In the genomic region with DNA sequence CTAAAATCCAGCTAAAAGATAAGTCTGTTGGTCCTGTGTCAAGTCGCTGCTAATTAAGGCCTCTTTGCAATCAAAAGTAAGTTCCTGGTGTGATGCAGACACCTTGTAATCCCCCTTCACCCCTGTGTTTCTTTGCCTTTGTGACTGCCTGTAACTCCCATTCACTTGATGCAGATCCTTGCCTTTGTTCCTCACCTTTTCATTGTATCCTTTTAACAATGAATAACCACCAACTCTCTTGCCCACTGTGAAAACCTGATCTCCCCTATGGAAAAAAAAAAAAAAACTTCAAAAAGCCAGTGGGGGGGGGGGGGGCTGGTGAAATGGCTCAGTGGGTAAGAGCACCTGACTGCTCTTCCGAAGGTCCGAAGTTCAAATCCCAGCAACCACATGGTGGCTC, we compare ENCODE assay signal across 17 mouse cellular contexts. TPM values are rescaled to one million over a fixed set of nuclear protein-coding genes. Genes with fewer than 3 reads are reported as not detected.
DNase-seq lines count a peak whose midpoint lies in the region; TF ChIP-seq lines count a peak whose summit lies in the region.
"Had no signal": no experiment of that assay in that cellular context is flagged by ENCODE, and none has a peak within 500 bp of the region (broad histone marks: within the 10 kb centered on the region; RNA-seq: fewer than 3 reads in every experiment).

No protein-coding gene starts in this region.

- H3K27ac ChIP-seq in ES-E14 (ENCODE audit: insufficient read depth, low read depth, low read length, poor library complexity, severe bottlenecking) = no peak overlapping the region

- H3K9ac ChIP-seq in ES-E14 (ENCODE audit: insufficient read depth, low read depth, low read length, poor library complexity, severe bottlenecking) = no peak overlapping the region

- H3K4me3 ChIP-seq in ES-E14 (ENCODE audit: insufficient read depth in 1 of 2, low read depth in 1 of 2, low read length in 2 of 2, poor library complexity in 1 of 2, severe bottlenecking in 1 of 2) = no peak overlapping the region

- no peaks in the 10 kb centered on the region for H3K4me1 ChIP-seq in ES-E14 (ENCODE audit: control insufficient read depth in 2 of 2, insufficient read depth in 2 of 2, low read length in 2 of 2, poor library complexity in 1 of 2)

- in situ Hi-C loops in ES-E14 (cut with MboI; ENCODE audit: low sequenced_read_pairs in 2 of 2, unreplicated experiment in 2 of 2) = no loop called here

- intact Hi-C loops in heart, postnatal 36 days (cut with DNase I) = no loop called here

- peak; percentile 13 for DNase-seq in ES-CJ7 (ENCODE audit: low read depth, low spot score)
- no peak for DNase-seq in ES-E14 (ENCODE audit: low read depth, low spot score)
- no peak for DNase-seq in heart, postnatal 36 days
- no peak for DNase-seq in urinary bladder, postnatal 14 days (ENCODE audit: low spot score)
- DNase-seq: adrenal gland, adult 2 months; adrenal gland, adult 8-10 months; adrenal gland, postnatal 10 days; adrenal gland, postnatal 14 days; adrenal gland, postnatal 25 days; adrenal gland, postnatal 36 days; B cell, adult 2 months; cerebellum, adult 11 months; cerebellum, adult 11-12 months; cerebellum, adult 18-20 months; cerebellum, adult 2 months; cerebellum, adult 8-10 months had no signal

- no peaks in the 10 kb centered on the region for H3K9me3 ChIP-seq in ES-E14 (ENCODE audit: control insufficient read depth, insufficient read depth, low read depth, low read length)
- H3K9me3 ChIP-seq: G1E had no signal

- H3K36me3 ChIP-seq in ES-E14 (ENCODE audit: control insufficient read depth, insufficient read depth, low read length, poor library complexity, severe bottlenecking) = no peaks in the 10 kb centered on the region
- H3K36me3 ChIP-seq: G1E had no signal

TF ChIP-seq in ES-E14, 5 proteins besides CTCF, POLR2A, EP300 and RAD21:
- TF ChIP-seq HCFC1 (IDR thresholded peaks at IDR 0.05; ENCODE audit: borderline replicate concordance, insufficient read depth, low read length) = no peak
- peak; percentile 56; the same call in 1 of the 2 replicates for TF ChIP-seq ZNF384 (IDR thresholded peaks at IDR 0.05; ENCODE audit: low read depth, low read length)

RNA-seq across cellular contexts. Expression of gene Eif2s3x, which starts 28.8 kb away (rescaled TPM):
- 89.0 and 137 TPM in 2 replicates for total RNA-seq in ES-E14 (2012; rRNA removed)
- 100 to 1,000 TPM; 100 to 154 TPM for total RNA-seq in heart, postnatal 36 days (2021)

RNA-seq across cellular contexts. Expression of gene Klhl15, which starts 50.6 kb away (rescaled TPM):
- 5.0 and 5.7 TPM in 2 replicates for total RNA-seq in ES-E14 (2012; rRNA removed)
- 10 to 100 TPM in 1 of 2 experiments, 1 to 10 TPM in 1; 8.6 to 10.8 TPM for total RNA-seq in heart, postnatal 36 days (2021)
